Mouse (Mus musculus) heart, postnatal 10 days (tissue): ENCODE measurements around the gene Iqcb1. TPM values are rescaled to one million over a fixed set of nuclear protein-coding genes. Genes with fewer than 3 reads are reported as not detected.

ENCODE experiments used
- microRNA-seq, 2 experiments: library from miRNA; unstranded; fragments of <30 nt; microRNA quantifications; one replicate each; pipeline ENCODE4 v1.2.0; 2022
- total RNA-seq, 2 experiments: library from RNA; stranded (reverse); gene quantifications; 2 replicates each; pipeline ENCODE4 v1.2.3; 2021

Gene Iqcb1
- total RNA-seq, 2 experiments from 2014 or later: 12.2 to 13.3 TPM

Small RNAs within 50 kb of the gene (microRNA-seq; reads per million reads assigned to microRNA genes)
- gene Gm22617: 0 reads per million in 2 experiments

Other genes with a start within 250 kb of the Iqcb1 start
- 1 to 10 TPM in 1 of 2 experiments, under 1 TPM in 1; 0.77 to 1.9 TPM for gene Cd86, start 162.3 kb upstream of the Iqcb1 start, total RNA-seq
- not detected for gene Ildr1, start 134.4 kb upstream of the Iqcb1 start, total RNA-seq
- 1 to 10 TPM; 2.4 to 4.1 TPM for gene Slc15a2, start 43.4 kb upstream of the Iqcb1 start, total RNA-seq
- under 1 TPM; 0.84 to 0.99 TPM for gene Eaf2, start 46.6 kb downstream of the Iqcb1 start, total RNA-seq
- gene Golgb1, start 46.8 kb downstream of the Iqcb1 start, total RNA-seq: 10 to 100 TPM; 38.8 to 39.5 TPM
- gene Hcls1, start 106.6 kb downstream of the Iqcb1 start, total RNA-seq: 10 to 100 TPM in 1 of 2 experiments, 1 to 10 TPM in 1; 9.9 to 10.2 TPM
- gene Fbxo40, start 162.1 kb downstream of the Iqcb1 start, total RNA-seq: 100 to 1,000 TPM; 129 to 131 TPM
- 1 to 10 TPM; 1.8 to 2.2 TPM for gene Polq, start 183.4 kb downstream of the Iqcb1 start, total RNA-seq